Mouse (Mus musculus) kidney, adult 2 months (tissue): ENCODE measurements around the gene Acer3. TPM values are rescaled to one million over a fixed set of nuclear protein-coding genes. Genes with fewer than 3 reads are reported as not detected.
"Not testable (repeated sequence)": the region's sequence is repeated elsewhere in the genome, so short reads cannot be mapped to it uniquely, and the experiment has no call there.

ENCODE experiments used
- DNase-seq: peaks from one replicate; pipeline ENCODE4 v3.0.0; 2021
- H3K27ac ChIP-seq: fragments of 200-500 bp; 2 replicates; pipeline ENCODE4 v1.5.1; 2012; ENCODE audit warnings: low read depth, low read length, control low read depth, inconsistent platforms; ENCODE audit not compliant: insufficient read depth
- H3K27me3 ChIP-seq: fragments of 200-500 bp; replicated peaks from 2 replicates; pipeline ENCODE4 v1.6.1; 2012; ENCODE audit warnings: mild to moderate bottlenecking, moderate library complexity, low read length, inconsistent platforms; ENCODE audit not compliant: control insufficient read depth, insufficient read depth
- H3K36me3 ChIP-seq: fragments of 200-500 bp; 2 replicates; pipeline ENCODE4 v1.6.1; 2012; ENCODE audit warnings: mild to moderate bottlenecking, moderate library complexity, low read length, inconsistent platforms; ENCODE audit not compliant: control insufficient read depth, insufficient read depth
- H3K4me1 ChIP-seq: fragments of 200-500 bp; 2 replicates; pipeline ENCODE4 v1.6.1; 2011; ENCODE audit warnings: low read length; ENCODE audit not compliant: control insufficient read depth, insufficient read depth
- H3K4me3 ChIP-seq: fragments of 200-500 bp; 2 replicates; pipeline ENCODE4 v1.5.1; 2011; ENCODE audit warnings: mild to moderate bottlenecking, low read depth, low read length, control low read depth; ENCODE audit not compliant: insufficient read depth
- CTCF ChIP-seq: fragments of 200-500 bp; conservative IDR thresholded peaks from 2 replicates; pipeline ENCODE4 v1.5.1; 2011; ENCODE audit warnings: low read depth, mild to moderate bottlenecking, control low read depth, low read length, moderate library complexity, mixed read lengths; ENCODE audit not compliant: insufficient read depth, insufficient read length
- POLR2A ChIP-seq: fragments of 200-500 bp; IDR thresholded peaks from one replicate; pipeline ENCODE4 v1.6.1; 2011; ENCODE audit warnings: low read depth, low read length, control low read depth
- WGBS: fragments of 180-500 bp; shearing (Covaris S2); methylation state at CpG from one replicate; pipeline ENCODE4 v1.1.7; 2018; 5-methylcytosine and 5-hydroxymethylcytosine counted together
- polyA plus RNA-seq: library from polyadenylated mRNA; depleted of rRNA; stranded (reverse); fragments of >200 nt; gene quantifications from 2 replicates; pipeline ENCODE4 v1.2.3, GENCODE M21; 2012

Acer3 gene
- polyA plus RNA-seq, 1 experiment, result 11.9 TPM

- no peak overlapping the region for H3K27ac ChIP-seq
- H3K4me3 ChIP-seq, result no peak overlapping the region
- DNase-seq, result peak; percentile 4
- no peaks in the 10 kb centered on the region for H3K36me3 ChIP-seq
- TF ChIP-seq CTCF (no peak), POLR2A (no peak)
- no peaks in the 10 kb centered on the region for H3K27me3 ChIP-seq
- no peaks in the 10 kb centered on the region for H3K4me1 ChIP-seq
These were observed 44.7 kb downstream of the Acer3 start for GRCm38 (mm10) chr7:98276263-98276662.

DNA sequence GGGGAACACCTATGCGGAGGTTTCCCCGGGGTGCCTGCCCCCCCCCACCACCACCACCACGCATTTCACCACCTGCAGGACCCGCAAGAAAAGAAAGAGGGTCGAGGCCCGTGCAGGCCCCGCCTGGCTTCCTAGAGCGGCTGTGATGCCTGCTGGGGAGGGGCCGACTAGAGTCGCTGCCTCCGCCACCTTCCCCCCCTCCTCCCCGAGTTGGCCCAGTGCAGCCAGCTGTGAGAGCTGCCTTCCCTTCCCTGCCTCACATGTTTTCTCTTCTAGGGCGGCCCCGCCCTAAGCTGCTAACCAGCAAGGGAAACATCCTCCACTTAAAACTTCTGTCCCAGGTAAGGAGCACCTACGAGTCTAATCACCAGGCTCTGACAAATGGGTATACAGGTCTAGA lies 52.8 kb downstream of the Acer3 start:
- not testable (repeated sequence) for H3K4me3 ChIP-seq, H3K27ac ChIP-seq, H3K36me3 ChIP-seq, H3K27me3 ChIP-seq, H3K4me1 ChIP-seq, DNase-seq
- WGBS, result 50% methylated on average over 15 of the region's 15 CpGs

- Histone ChIP-seq H3K4me1 (no peaks in the 10 kb centered on the region), H3K27ac (no peak overlapping the region), H3K27me3 (no peaks in the 10 kb centered on the region), H3K36me3 (peaks cover 2% of the 10 kb centered on the region), H3K4me3 (no peak overlapping the region)
- TF ChIP-seq CTCF (no peak), POLR2A (no peak)
- DNase-seq, result no peak
- 94% methylated on average over 2 of the region's 2 CpGs for WGBS
These were observed 68.5 kb downstream of the Acer3 start for GRCm38 (mm10) chr7:98252520-98252919.

GRCm38 (mm10) chr7:98236686-98237359 lies 84.2 kb downstream of the Acer3 start:
- no peaks in the 10 kb centered on the region for H3K4me1 ChIP-seq
- H3K27ac ChIP-seq, result no peak overlapping the region
- 62% methylated on average over 3 of the region's 3 CpGs for WGBS
- no peaks in the 10 kb centered on the region for H3K36me3 ChIP-seq
- no peaks in the 10 kb centered on the region for H3K27me3 ChIP-seq
- no peak overlapping the region for H3K4me3 ChIP-seq
- DNase-seq, result no peak
- no peak for TF ChIP-seq POLR2A
- TF ChIP-seq CTCF, result no peak

DNA sequence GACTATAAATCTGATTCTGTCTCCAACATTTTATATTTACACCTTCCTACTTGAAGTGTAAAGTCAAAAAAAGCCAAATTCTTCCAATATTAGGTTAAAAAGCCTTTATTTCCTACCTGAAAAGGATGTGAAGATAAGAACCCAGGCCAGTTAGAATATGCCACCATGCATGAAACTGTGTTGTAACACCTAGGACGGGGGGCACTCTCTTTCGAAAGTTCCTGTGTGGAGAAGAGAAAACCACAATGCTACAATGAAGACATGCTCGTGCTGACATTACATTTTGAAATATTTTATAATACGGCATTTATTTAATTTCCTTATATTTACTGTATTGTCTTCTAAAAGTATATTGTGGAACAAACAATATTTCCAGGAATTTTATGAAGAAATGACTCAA lies 97.2 kb downstream of the Acer3 start:
- 95% methylated on average over 4 of the region's 4 CpGs for WGBS
- no peak for TF ChIP-seq POLR2A
- DNase-seq, result no peak
- Histone ChIP-seq H3K4me1 (no peaks in the 10 kb centered on the region), H3K27me3 (no peaks in the 10 kb centered on the region), H3K4me3 (no peak overlapping the region), H3K27ac (no peak overlapping the region), H3K36me3 (no peaks in the 10 kb centered on the region; the same call in 1 of the 2 replicates)

- Histone ChIP-seq H3K27ac (no peak overlapping the region), H3K4me3 (no peak overlapping the region), H3K27me3 (no peaks in the 10 kb centered on the region), H3K36me3 (no peaks in the 10 kb centered on the region), H3K4me1 (no peaks in the 10 kb centered on the region)
- no peak for DNase-seq
- TF ChIP-seq POLR2A (no peak), CTCF (no peak)
These were observed 104.3 kb downstream of the Acer3 start for GRCm38 (mm10) chr7:98216713-98217112.

DNA sequence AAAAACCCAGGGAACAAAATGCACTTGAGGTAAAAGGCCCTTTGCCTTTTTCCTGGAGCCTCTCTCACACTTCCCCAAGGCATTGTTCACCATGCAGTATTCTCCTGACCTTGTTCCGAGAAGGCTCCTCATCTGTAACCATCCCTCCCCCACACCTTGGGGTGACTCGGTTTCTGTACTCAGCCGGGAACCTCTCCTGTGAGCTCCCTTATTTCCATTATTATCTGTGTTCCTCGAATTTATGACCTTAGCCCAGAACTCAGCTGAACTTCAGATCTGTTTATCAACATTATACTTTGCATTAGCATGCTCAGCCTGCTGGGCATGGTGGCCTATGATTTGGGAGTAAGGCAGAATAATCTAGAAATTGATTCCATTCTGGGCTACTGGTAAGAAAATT lies 118.1 kb downstream of the Acer3 start:
- WGBS, result 57% methylated on average over 4 of the region's 4 CpGs
- no peak for DNase-seq
- Histone ChIP-seq H3K4me3 (no peak overlapping the region), H3K27ac (no peak overlapping the region), H3K27me3 (no peaks in the 10 kb centered on the region), H3K36me3 (no peaks in the 10 kb centered on the region), H3K4me1 (no peaks in the 10 kb centered on the region)
- TF ChIP-seq CTCF (no peak), POLR2A (no peak)
